ENCODE assay signal across 18 mouse cellular contexts in genomic region chr6:49716945-49717344, GRCm38 (mm10).
DNase-seq lines count a peak whose midpoint lies in the region; ATAC-seq and TF ChIP-seq lines count a peak whose summit lies in the region.
"Had no signal": no experiment of that assay in that cellular context is flagged by ENCODE, and none has a peak within 500 bp of the region (broad histone marks: within the 10 kb centered on the region; RNA-seq: fewer than 3 reads in every experiment).

No protein-coding gene starts in this region.

- peaks cover 3% of the 10 kb centered on the region for H3K4me1 ChIP-seq in forebrain, embryonic 14.5 days (ENCODE audit: control insufficient read depth, insufficient read depth, low read length)
- 0 out of 2 replicates have a peak, but pooled peaks cover 3% of the 10 kb centered on the region for H3K4me1 ChIP-seq in forebrain, embryonic 11.5 days (replicated peaks; ENCODE audit: control insufficient read depth, insufficient read depth, low read length)
- H3K4me1 ChIP-seq in neural tube, embryonic 14.5 days (ENCODE audit: control insufficient read depth, insufficient read depth, low read length): peaks cover 4% of the 10 kb centered on the region; the same call in 1 of the 2 replicates

- POLR2A ChIA-PET in Patski (lab: Charles Lee): interaction anchor here (0.9 kb wide), 1 partner anchor 29 kb away, joined by 3 read pairs; no protein-coding TSS in a partner anchor

- intact Hi-C loops in left cerebral cortex, adult 2 months (cut with DNase I): loop anchor here (1.0 to 10.0 kb wide), 2 partner anchors 202 to 468 kb away; no protein-coding TSS in a partner anchor
- intact Hi-C loops in gastrocnemius, postnatal 36 days (cut with DNase I): no loop called here

- no peak overlapping the region for H3K27ac ChIP-seq in forebrain, embryonic 14.5 days (ENCODE audit: low read depth, low read length)
- H3K27ac ChIP-seq in forebrain, embryonic 11.5 days (ENCODE audit: low read depth, low read length): no peak overlapping the region
- H3K27ac ChIP-seq in layer of hippocampus, adult 2 months: peak overlapping the region; percentile 54
- peak overlapping the region; percentile 29; the same call in 1 of the 2 replicates for H3K27ac ChIP-seq in neural tube, embryonic 14.5 days (ENCODE audit: low read depth, low read length)
- H3K27ac ChIP-seq in left cerebral cortex, adult 2 months: no peak overlapping the region
- H3K27ac ChIP-seq: forebrain, embryonic 13.5 days; gastrocnemius, adult 2 months; liver, embryonic 14.5 days; midbrain, embryonic 12.5 days; neural tube, embryonic 12.5 days had no signal

- in situ Hi-C loops in Patski (cut with MboI; ENCODE audit: low pct_unique_long_range_greater_than_20kb): loop anchor here (5.0 kb wide), 1 partner anchor 200 kb away; no protein-coding TSS in a partner anchor

- peak; percentile 2 for DNase-seq in forebrain, embryonic 14.5 days (ENCODE audit: low spot score)
- DNase-seq in forebrain, embryonic 11.5 days (ENCODE audit: low spot score): no peak
- DNase-seq in layer of hippocampus, adult 2 months (ENCODE audit: low spot score in 2 of 2): no peak
- DNase-seq in layer of hippocampus, adult 18-20 months (ENCODE audit: low spot score in 2 of 2): no peak
- DNase-seq in Patski (ENCODE audit: low read depth, low spot score): peak; percentile 20
- no peak for DNase-seq in left cerebral cortex, adult 2 months (ENCODE audit: extremely low spot score in 1 of 2, low spot score in 2 of 2)
- no peak for DNase-seq in gastrocnemius, postnatal 36 days
- DNase-seq: adrenal gland, adult 2 months; cerebellum, adult 11-12 months; gastrocnemius, adult 2 months had no signal

- no peak overlapping the region for H3K4me2 ChIP-seq in forebrain, embryonic 14.5 days (ENCODE audit: low read length)
- no peak overlapping the region for H3K4me2 ChIP-seq in forebrain, embryonic 11.5 days (ENCODE audit: low read depth, low read length, severe bottlenecking)
- H3K4me2 ChIP-seq in neural tube, embryonic 14.5 days (ENCODE audit: low read depth, low read length): no peak overlapping the region
- H3K4me2 ChIP-seq: forebrain, embryonic 13.5 days; heart, embryonic 11.5 days; lung, embryonic 14.5 days; midbrain, embryonic 12.5 days; neural tube, embryonic 12.5 days had no signal

- 7% methylated on average over 1 of the region's 1 CpGs for WGBS in forebrain, embryonic 14.5 days
- 11% methylated on average over 1 of the region's 1 CpGs for WGBS in forebrain, embryonic 11.5 days
- WGBS in neural tube, embryonic 14.5 days: 8% methylated on average over 1 of the region's 1 CpGs

- H3K9ac ChIP-seq in forebrain, embryonic 14.5 days (ENCODE audit: low read length): no peak overlapping the region
- no peak overlapping the region for H3K9ac ChIP-seq in forebrain, embryonic 11.5 days (ENCODE audit: low read length)
- H3K9ac ChIP-seq in neural tube, embryonic 14.5 days (replicated peaks; ENCODE audit: low read depth, low read length): no peak overlapping the region
- H3K9ac ChIP-seq: forebrain, embryonic 13.5 days; liver, embryonic 14.5 days; lung, embryonic 14.5 days; midbrain, embryonic 12.5 days; neural tube, embryonic 12.5 days had no signal

- no peak for ATAC-seq in forebrain, embryonic 14.5 days
- no peak for ATAC-seq in forebrain, embryonic 11.5 days (replicated peaks; ENCODE audit: low FRiP score)
- no peak for ATAC-seq in Patski
- ATAC-seq in neural tube, embryonic 14.5 days (ENCODE audit: low read depth): peak; percentile 69; the same call in 1 of the 2 replicates
- ATAC-seq: inflammation-experienced regulatory T-cells, adult 6 months had no signal

- H3K4me3 ChIP-seq in forebrain, embryonic 14.5 days (ENCODE audit: low read depth, low read length): no peak overlapping the region
- H3K4me3 ChIP-seq in forebrain, embryonic 11.5 days (ENCODE audit: low read depth, low read length): no peak overlapping the region
- no peak overlapping the region for H3K4me3 ChIP-seq in layer of hippocampus, adult 2 months
- no peak overlapping the region for H3K4me3 ChIP-seq in neural tube, embryonic 14.5 days (ENCODE audit: low read depth, low read length)
- H3K4me3 ChIP-seq in left cerebral cortex, adult 2 months: no peak overlapping the region
- H3K4me3 ChIP-seq: forebrain, embryonic 13.5 days; gastrocnemius, adult 2 months; midbrain, embryonic 12.5 days; neural tube, embryonic 12.5 days had no signal

- CTCF ChIA-PET in Patski (lab: Charles Lee): interaction anchor here (0.9 to 2.1 kb wide), 8 partner anchors 10 to 205 kb away, joined by 3 to 6 read pairs (median 5); no protein-coding TSS in a partner anchor

- no peaks in the 10 kb centered on the region for H3K27me3 ChIP-seq in forebrain, embryonic 14.5 days (replicated peaks; ENCODE audit: control insufficient read depth, insufficient read depth, low read length)
- no peaks in the 10 kb centered on the region for H3K27me3 ChIP-seq in forebrain, embryonic 11.5 days (ENCODE audit: control insufficient read depth, insufficient read depth, low read length)
- H3K27me3 ChIP-seq in Patski: no peaks in the 10 kb centered on the region
- H3K27me3 ChIP-seq in neural tube, embryonic 14.5 days (ENCODE audit: control insufficient read depth, insufficient read depth, low read length): no peaks in the 10 kb centered on the region
- H3K27me3 ChIP-seq: forebrain, embryonic 13.5 days; midbrain, embryonic 12.5 days; neural tube, embryonic 12.5 days had no signal

- no peaks in the 10 kb centered on the region for H3K36me3 ChIP-seq in forebrain, embryonic 14.5 days (ENCODE audit: control insufficient read depth, insufficient read depth, low read length)
- no peaks in the 10 kb centered on the region for H3K36me3 ChIP-seq in forebrain, embryonic 11.5 days (ENCODE audit: control insufficient read depth, insufficient read depth, low read length)
- H3K36me3 ChIP-seq in neural tube, embryonic 14.5 days (ENCODE audit: control insufficient read depth, insufficient read depth, low read length): no peaks in the 10 kb centered on the region
- H3K36me3 ChIP-seq: midbrain, embryonic 12.5 days; neural tube, embryonic 12.5 days had no signal

- no peak for TF ChIP-seq CTCF in layer of hippocampus, adult 2 months (conservative IDR thresholded peaks at IDR 0.05)
- TF ChIP-seq CTCF in Patski (IDR thresholded peaks at IDR 0.05): no peak
- no peak for TF ChIP-seq CTCF in left cerebral cortex, adult 2 months (IDR thresholded peaks at IDR 0.05)

- H3K9me3 ChIP-seq in forebrain, embryonic 14.5 days (replicated peaks; ENCODE audit: control insufficient read depth, low read length): no peaks in the 10 kb centered on the region
- H3K9me3 ChIP-seq in forebrain, embryonic 11.5 days (ENCODE audit: control insufficient read depth, low read length): no peaks in the 10 kb centered on the region
- H3K9me3 ChIP-seq in neural tube, embryonic 14.5 days (ENCODE audit: control insufficient read depth, low read length): no peaks in the 10 kb centered on the region
- H3K9me3 ChIP-seq: forebrain, embryonic 13.5 days; midbrain, embryonic 12.5 days; neural tube, embryonic 12.5 days had no signal

Comparison
In these comparisons a context has a peak if more than half of its experiments do, and no peak if none do; other contexts are left out.
1. DNase-seq: peak in forebrain, embryonic 14.5 days (single experiment) and Patski (single experiment); none in forebrain, embryonic 11.5 days (single experiment), layer of hippocampus, adult 2 months (0 of 2), layer of hippocampus, adult 18-20 months (0 of 2), left cerebral cortex, adult 2 months (0 of 2) and gastrocnemius, postnatal 36 days (0 of 2).
2. H3K27ac ChIP-seq: peak in layer of hippocampus, adult 2 months (single experiment) and neural tube, embryonic 14.5 days (single experiment); none in forebrain, embryonic 14.5 days (single experiment), forebrain, embryonic 11.5 days (single experiment) and left cerebral cortex, adult 2 months (single experiment).